Mouse (Mus musculus) hindbrain, embryonic 10.5 days (tissue): Measurements from ENCODE around the gene St8sia1. TPM values are rescaled to one million over a fixed set of nuclear protein-coding genes. Genes with fewer than 3 reads are reported as not detected.
"Not testable (repeated sequence)": the region's sequence is repeated elsewhere in the genome, so short reads cannot be mapped to it uniquely, and the experiment has no call there.

Source experiments
- DNase-seq: peaks from one replicate; pipeline ENCODE4 v3.0.0-alpha.2; 2017; ENCODE audit warnings: low spot score
- H3K27ac ChIP-seq: fragments of 300-500 bp; sonication (generic); 2 replicates; pipeline ENCODE4 v1.5.1; 2016; ENCODE audit warnings: mild to moderate bottlenecking, moderate library complexity
- H3K27me3 ChIP-seq: fragments of 300-500 bp; sonication (generic); 2 replicates; pipeline ENCODE4 v1.6.1; 2016; ENCODE audit warnings: mild to moderate bottlenecking; ENCODE audit not compliant: poor library complexity, insufficient read depth, severe bottlenecking
- H3K36me3 ChIP-seq: fragments of 300-500 bp; sonication (generic); 2 replicates; pipeline ENCODE4 v1.6.1; 2016; ENCODE audit warnings: mild to moderate bottlenecking, moderate library complexity
- H3K4me1 ChIP-seq: fragments of 300-500 bp; sonication (generic); replicated peaks from 2 replicates; pipeline ENCODE4 v1.6.1; 2016; ENCODE audit warnings: mild to moderate bottlenecking
- H3K4me3 ChIP-seq: fragments of 300-500 bp; sonication (generic); 2 replicates; pipeline ENCODE4 v1.5.1; 2016; ENCODE audit warnings: mild to moderate bottlenecking, moderate library complexity
- H3K9me3 ChIP-seq: fragments of 300-500 bp; sonication (generic); 2 replicates; pipeline ENCODE4 v1.6.1; 2016; ENCODE audit warnings: mild to moderate bottlenecking, moderate library complexity
- WGBS: fragments of 180-500 bp; shearing (Covaris S2); methylation state at CpG from one replicate; pipeline ENCODE4 v1.1.7; 2016; 5-methylcytosine and 5-hydroxymethylcytosine counted together
- polyA plus RNA-seq: library from polyadenylated mRNA; unstranded; fragments of >200 nt; fragmentation: Nextera tagmentation; extraction: Ambion mirVana; gene quantifications from 2 replicates; pipeline ENCODE4 v1.2.1, GENCODE M21; 2016

St8sia1 gene
- polyA plus RNA-seq, 1 experiment from 2014 or later, result 5.4 TPM

DNA sequence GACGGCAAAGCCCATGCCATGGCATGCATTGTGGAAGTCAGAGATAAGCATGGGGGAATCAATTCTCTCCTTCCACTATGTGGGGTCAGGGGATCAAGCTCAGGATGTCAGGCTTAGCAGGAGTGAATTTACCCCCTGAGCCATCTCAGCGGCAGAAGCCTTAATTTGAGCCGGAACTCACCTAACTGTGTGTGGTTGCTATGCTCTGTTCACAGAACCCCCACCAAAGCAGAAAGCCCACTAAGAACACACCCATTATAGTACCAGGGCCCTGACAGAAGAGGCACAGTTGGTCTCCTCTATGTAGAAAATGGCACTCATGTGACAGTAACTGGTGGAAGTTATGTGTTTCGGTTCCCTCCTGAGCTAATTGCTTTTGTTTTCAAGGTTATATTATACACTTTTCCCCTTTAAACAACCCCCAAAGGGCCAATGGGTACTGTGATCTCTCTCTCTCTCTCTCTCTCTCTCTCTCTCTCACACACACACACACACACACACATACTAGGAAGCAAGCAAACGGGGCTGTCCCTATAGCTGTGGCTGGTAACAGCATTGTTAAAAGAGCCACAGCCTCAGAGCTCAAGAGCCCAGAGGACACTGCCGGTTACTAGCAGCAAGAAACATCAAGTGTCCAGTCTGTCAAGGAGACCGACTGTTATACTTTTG is 27.3 kb upstream of the St8sia1 start:
- H3K4me1 ChIP-seq, result peaks cover 20% of the 10 kb centered on the region
- H3K27me3 ChIP-seq, result no peaks in the 10 kb centered on the region; the same call in 1 of the 2 replicates
- H3K36me3 ChIP-seq, result no peaks in the 10 kb centered on the region
- H3K9me3 ChIP-seq, result no peaks in the 10 kb centered on the region
- WGBS, result 62% methylated on average over 7 of the region's 7 CpGs
- H3K27ac ChIP-seq, result no peak overlapping the region; the same call in 1 of the 2 replicates
- DNase-seq, result no peak
- no peak overlapping the region for H3K4me3 ChIP-seq

DNA sequence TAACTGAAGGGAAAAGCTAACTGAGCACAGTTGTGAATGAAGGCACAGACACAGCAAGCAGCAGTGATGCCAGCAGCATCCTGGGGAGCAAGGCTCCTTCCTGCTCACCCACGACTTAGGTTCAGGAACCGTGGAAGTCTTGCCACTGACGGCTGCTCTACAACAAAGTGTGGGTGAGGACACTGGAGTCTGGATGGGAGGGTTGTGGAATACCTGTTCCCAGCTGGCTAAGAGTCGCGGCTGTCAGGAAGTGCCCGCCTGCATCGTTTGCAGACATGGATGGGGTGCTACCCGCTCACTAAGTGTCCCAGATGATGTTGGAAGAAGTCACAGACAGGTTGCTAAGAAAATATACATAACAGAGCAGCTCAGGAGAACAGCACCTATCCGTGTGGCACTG is 26.3 kb upstream of the St8sia1 start:
- 84% methylated on average over 9 of the region's 9 CpGs for WGBS

DNA sequence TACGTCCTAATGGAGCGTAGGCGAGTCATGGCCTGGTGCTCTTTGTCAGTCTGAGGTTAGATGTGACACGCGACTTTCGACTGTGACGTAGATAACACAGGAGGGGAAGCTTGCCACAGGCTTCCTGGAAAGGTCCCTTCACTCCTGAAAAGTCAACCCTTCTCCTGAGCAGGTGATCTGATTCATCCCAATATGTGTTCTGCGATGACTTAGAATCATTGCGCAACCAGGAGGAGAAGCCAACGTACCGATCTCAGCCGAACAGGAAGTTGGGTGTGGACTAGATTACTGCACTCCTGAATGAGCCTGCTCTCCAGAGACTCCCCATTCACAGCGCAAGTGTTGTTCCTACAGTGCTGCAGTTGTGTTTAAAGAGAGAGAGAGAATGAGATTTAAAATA is 25.2 kb upstream of the St8sia1 start:
- no peaks in the 10 kb centered on the region for H3K36me3 ChIP-seq
- 92% methylated on average over 13 of the region's 13 CpGs for WGBS
- peaks cover 20% of the 10 kb centered on the region for H3K4me1 ChIP-seq
- H3K4me3 ChIP-seq, result no peak overlapping the region
- no peaks in the 10 kb centered on the region for H3K9me3 ChIP-seq
- H3K27ac ChIP-seq, result no peak overlapping the region
- no peak for DNase-seq
- no peaks in the 10 kb centered on the region; the same call in 1 of the 2 replicates for H3K27me3 ChIP-seq

More for the DNA sequence above, 26.3 kb upstream of the St8sia1 start:
- peaks cover 20% of the 10 kb centered on the region for H3K4me1 ChIP-seq
- DNase-seq, result no peak
- H3K27me3 ChIP-seq, result no peaks in the 10 kb centered on the region; the same call in 1 of the 2 replicates
- no peaks in the 10 kb centered on the region for H3K9me3 ChIP-seq
- no peaks in the 10 kb centered on the region for H3K36me3 ChIP-seq
- no peak overlapping the region for H3K27ac ChIP-seq
- H3K4me3 ChIP-seq, result no peak overlapping the region

DNA sequence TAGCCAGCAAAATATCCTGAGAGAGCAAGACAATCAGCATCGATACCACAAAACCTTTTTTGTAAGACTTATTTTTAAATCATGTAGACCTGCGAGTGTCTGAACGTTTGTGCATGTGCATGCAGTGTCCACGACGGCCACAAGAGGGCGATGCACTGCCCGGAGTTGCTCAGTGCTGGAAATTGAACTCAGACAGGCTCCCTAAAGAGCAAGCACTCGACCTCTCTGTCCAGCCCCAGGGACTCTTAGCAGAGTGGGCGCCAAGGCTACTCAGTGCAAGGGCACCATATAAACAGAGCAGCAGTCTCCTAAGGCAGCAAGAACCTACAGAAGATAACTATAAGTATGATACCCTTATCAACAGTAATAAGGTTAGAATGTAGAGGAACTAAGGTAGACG is 24.5 kb upstream of the St8sia1 start:
- Histone ChIP-seq H3K36me3 (no peaks in the 10 kb centered on the region), H3K9me3 (no peaks in the 10 kb centered on the region), H3K27ac (no peak overlapping the region), H3K27me3 (no peaks in the 10 kb centered on the region; the same call in 1 of the 2 replicates), H3K4me1 (peaks cover 14% of the 10 kb centered on the region), H3K4me3 (no peak overlapping the region)
- WGBS, result 28% methylated on average over 10 of the region's 10 CpGs
- DNase-seq, result peak; percentile 69

DNA sequence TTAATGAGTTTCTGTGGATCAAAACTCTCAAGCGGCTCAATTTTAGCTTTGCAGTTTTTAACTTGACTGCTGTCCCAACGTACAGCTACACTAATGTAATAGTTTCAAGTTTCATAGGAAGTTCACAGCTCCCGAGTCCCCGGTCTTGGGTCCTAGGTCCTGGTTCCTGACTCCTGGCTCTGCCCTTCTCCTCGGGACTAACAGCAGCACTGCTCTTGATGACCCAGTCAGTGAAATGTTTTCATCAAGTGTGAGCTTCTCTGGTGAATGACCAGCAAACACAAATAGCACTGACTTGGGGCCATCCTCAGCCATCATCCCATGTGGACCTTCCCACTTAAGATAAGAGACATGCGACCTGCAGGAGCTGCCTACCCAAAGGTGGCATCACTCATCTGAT is 24.0 kb upstream of the St8sia1 start:
- Histone ChIP-seq H3K4me3 (no peak overlapping the region), H3K4me1 (peaks cover 8% of the 10 kb centered on the region), H3K27me3 (no peaks in the 10 kb centered on the region; the same call in 1 of the 2 replicates), H3K27ac (no peak overlapping the region), H3K36me3 (no peaks in the 10 kb centered on the region), H3K9me3 (no peaks in the 10 kb centered on the region)
- WGBS, result 81% methylated on average over 6 of the region's 6 CpGs
- DNase-seq, result no peak

DNA sequence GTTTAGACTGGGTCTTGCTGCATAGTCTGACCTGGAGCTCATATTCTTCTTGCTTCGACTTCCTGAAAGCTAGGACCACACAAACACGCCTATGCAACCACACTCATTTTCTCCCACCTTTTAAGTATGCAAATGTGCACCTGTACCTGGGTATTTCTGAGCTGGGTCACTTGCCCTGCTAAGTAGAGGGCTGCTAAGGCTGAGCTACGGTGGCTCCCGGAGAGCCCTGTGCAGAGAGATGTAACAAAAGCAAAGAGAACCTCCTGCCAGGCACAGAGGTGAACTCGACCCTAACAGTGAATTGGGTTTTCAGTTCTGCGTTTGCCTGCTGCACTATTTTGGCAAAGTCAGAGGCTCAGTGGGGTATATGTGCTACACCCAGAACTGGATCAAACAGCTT is 23.4 kb upstream of the St8sia1 start:
- Histone ChIP-seq H3K4me3 (no peak overlapping the region), H3K36me3 (no peaks in the 10 kb centered on the region), H3K27ac (no peak overlapping the region), H3K27me3 (no peaks in the 10 kb centered on the region), H3K9me3 (no peaks in the 10 kb centered on the region), H3K4me1 (0 out of 2 replicates have a peak, but pooled peaks cover 7% of the 10 kb centered on the region)
- no peak for DNase-seq
- WGBS, result 68% methylated on average over 6 of the region's 6 CpGs

DNA sequence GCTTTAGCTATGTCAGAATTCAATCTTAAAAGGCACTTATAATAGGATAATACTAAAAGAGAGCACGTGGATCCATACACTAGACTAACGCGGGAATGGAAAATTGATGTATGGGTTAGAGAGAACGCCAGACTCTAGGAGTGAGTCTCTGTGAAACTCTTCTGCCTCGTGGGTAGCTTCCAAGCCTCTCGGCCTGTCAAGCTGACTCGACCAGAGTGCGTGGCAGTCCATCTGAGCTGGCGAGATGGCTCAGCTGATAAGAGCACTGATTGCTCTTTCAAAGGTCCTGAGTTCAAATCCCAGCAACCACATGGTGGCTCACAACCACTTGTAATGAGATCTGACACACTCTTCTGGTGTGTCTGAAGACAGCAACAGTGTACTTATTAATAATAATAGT is 22.5 kb upstream of the St8sia1 start:
- not testable (repeated sequence) for H3K36me3 ChIP-seq, H3K4me1 ChIP-seq, H3K27me3 ChIP-seq, H3K4me3 ChIP-seq, DNase-seq, H3K27ac ChIP-seq, H3K9me3 ChIP-seq
- WGBS, result 90% methylated on average over 9 of the region's 9 CpGs

DNA sequence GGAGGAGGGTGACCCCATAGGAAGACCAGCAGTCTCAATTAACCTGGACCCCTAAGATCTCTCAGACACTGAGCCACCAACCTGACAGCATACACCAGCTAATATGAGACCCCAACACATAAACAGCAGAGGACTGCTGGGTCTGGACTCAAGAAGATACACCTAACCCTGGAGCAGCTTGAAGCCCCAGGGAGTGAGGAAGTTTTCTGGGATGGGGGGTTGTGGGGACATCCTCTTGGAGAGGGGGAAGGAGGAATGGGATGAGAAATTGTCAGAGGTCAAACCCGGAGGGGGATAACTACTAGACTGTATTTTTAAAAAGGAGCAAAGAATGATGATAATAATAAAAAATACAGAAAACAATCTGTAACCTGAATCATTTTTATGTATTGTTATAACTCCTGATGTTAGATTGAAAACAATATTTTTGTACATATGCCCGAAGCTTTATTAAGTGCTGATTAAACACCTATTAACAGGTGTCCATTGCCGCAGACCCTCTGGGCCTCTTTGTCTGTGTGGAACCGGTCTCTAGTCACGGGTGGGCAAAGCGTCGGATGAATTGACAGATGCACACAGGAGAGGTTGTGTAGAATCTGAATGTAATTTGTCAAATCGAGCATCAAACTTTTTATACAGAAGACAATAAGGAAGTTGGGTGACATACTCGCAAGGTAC is 21.4 kb upstream of the St8sia1 start:
- not testable (repeated sequence) for H3K27me3 ChIP-seq, H3K4me1 ChIP-seq, H3K4me3 ChIP-seq, H3K27ac ChIP-seq, H3K36me3 ChIP-seq, H3K9me3 ChIP-seq, DNase-seq
- WGBS, result 92% methylated on average over 9 of the region's 9 CpGs

DNA sequence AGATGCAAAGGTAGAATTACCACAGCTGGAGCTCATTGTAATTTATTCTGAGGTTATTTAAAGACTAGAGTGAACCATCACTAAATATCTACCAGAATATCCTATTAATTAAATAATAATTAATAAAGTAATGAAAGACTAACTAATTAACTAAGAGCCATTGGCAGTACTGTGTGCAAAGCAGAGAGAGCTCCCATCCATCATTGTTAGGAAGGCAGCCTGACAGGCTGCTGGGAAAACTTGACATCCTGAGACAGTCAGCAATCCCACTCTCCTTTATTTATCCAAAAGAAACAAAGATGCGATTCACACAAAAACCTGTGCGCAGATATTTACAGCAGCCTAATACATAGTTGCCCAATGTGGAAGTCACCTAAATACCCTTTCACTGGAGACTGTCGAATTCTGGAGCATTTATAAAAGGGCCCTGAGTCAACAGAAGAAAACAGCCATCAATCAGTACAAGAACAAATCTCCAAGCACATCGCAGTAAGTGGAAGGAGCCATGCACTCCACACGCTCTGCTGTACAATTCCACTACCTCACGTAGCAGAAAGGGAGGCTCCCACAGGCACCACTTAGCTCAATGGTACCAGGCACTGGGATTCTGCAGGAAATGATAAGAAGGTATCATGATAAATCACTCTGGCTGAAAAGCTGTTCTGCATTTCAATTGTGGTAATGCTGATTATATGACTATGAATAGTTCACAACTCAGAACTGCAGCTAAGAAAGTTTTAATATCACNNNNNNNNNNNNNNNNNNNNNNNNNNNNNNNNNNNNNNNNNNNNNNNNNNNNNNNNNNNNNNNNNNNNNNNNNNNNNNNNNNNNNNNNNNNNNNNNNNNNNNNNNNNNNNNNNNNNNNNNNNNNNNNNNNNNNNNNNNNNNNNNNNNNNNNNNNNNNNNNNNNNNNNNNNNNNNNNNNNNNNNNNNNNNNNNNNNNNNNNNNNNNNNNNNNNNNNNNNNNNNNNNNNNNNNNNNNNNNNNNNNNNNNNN is 15.7 kb upstream of the St8sia1 start:
- DNase-seq, result no peak
- 48% methylated on average over 6 of the region's 6 CpGs for WGBS

DNA sequence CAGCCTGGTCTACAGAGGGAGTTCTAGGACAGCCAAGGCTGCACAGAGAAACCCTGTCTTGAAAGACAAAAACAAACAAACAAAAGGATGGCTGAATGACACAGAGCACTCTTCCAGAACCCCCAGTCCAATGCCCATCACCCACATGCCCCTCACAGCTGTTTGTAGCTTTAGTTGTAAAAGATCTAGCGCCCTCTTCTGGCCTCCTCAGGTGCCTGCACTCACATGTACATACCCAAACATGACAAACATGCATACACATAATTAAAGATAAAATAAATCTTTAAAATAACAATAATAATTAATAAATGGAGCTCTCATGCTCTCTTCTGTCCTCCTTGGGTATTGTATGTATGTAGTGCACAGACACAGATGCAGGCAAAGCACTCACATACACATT is 13.0 kb upstream of the St8sia1 start:
- no peak for DNase-seq
- Histone ChIP-seq H3K27ac (no peak overlapping the region), H3K9me3 (no peaks in the 10 kb centered on the region), H3K4me3 (no peak overlapping the region), H3K4me1 (peaks cover 11% of the 10 kb centered on the region), H3K27me3 (no peaks in the 10 kb centered on the region), H3K36me3 (no peaks in the 10 kb centered on the region)
- WGBS, result 52% methylated on average over 1 of the region's 1 CpGs

More for the DNA sequence above, 15.7 kb upstream of the St8sia1 start:
- Histone ChIP-seq H3K4me3 (no peak overlapping the region), H3K36me3 (no peaks in the 10 kb centered on the region), H3K27ac (0 out of 2 replicates have a peak overlapping the region, but pooled peaks have one; percentile 5), H3K27me3 (no peaks in the 10 kb centered on the region), H3K9me3 (no peaks in the 10 kb centered on the region), H3K4me1 (peaks cover 11% of the 10 kb centered on the region)

DNA sequence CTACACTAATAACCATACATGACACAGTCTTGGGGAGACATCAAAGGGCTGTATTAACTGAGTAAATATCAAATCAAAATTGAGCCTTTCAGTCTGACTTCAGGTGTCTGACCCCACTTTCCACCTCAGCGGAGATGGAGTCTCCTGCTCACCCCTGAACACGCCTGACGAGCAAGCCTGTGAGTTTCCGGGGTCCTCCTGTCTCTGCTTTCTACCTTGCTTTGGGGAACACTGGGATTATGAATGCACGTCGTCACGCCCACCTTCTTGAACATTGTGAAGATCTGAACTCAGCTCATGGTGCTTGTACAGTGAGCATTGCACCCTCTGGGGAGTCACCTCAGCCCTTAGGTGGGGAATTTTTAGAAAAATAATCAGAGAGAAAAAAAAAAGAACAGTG is 9.0 kb upstream of the St8sia1 start:
- WGBS, result 92% methylated on average over 7 of the region's 7 CpGs
- no peaks in the 10 kb centered on the region for H3K36me3 ChIP-seq
- 0 out of 2 replicates have a peak, but pooled peaks cover 2% of the 10 kb centered on the region for H3K9me3 ChIP-seq
- H3K4me3 ChIP-seq, result no peak overlapping the region
- H3K27ac ChIP-seq, result no peak overlapping the region
- H3K4me1 ChIP-seq, result no peaks in the 10 kb centered on the region
- no peak for DNase-seq
- no peaks in the 10 kb centered on the region for H3K27me3 ChIP-seq

DNA sequence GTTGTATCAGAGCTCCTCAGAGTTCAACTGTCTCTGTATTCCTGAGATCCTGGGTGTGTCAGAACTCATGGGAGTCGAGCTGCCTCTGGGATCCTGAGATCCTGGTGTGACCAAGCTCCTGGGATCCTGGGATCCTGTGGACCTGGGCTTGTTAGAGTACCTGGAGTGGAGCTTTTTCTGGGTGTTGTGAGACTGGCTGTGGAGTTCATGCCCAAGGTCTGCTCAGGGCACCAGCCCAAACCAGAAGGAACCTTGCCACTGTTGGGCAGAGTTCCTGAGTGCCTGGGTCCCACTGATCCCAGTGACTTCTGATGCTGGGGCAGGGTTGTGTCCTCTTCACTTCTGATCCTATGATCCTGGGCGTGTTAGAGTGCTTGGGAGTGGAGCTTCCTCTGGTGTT is 8.0 kb upstream of the St8sia1 start:
- 68% methylated on average over 2 of the region's 2 CpGs for WGBS

More for the DNA sequence above, 8.0 kb upstream of the St8sia1 start:
- no peak overlapping the region for H3K27ac ChIP-seq
- H3K9me3 ChIP-seq, result 0 out of 2 replicates have a peak, but pooled peaks cover 2% of the 10 kb centered on the region
- no peaks in the 10 kb centered on the region for H3K27me3 ChIP-seq
- no peaks in the 10 kb centered on the region for H3K4me1 ChIP-seq
- H3K4me3 ChIP-seq, result no peak overlapping the region
- no peaks in the 10 kb centered on the region for H3K36me3 ChIP-seq
- DNase-seq, result no peak
